Mouse (Mus musculus): ENCODE measurements around the gene Pcx.

DNA sequence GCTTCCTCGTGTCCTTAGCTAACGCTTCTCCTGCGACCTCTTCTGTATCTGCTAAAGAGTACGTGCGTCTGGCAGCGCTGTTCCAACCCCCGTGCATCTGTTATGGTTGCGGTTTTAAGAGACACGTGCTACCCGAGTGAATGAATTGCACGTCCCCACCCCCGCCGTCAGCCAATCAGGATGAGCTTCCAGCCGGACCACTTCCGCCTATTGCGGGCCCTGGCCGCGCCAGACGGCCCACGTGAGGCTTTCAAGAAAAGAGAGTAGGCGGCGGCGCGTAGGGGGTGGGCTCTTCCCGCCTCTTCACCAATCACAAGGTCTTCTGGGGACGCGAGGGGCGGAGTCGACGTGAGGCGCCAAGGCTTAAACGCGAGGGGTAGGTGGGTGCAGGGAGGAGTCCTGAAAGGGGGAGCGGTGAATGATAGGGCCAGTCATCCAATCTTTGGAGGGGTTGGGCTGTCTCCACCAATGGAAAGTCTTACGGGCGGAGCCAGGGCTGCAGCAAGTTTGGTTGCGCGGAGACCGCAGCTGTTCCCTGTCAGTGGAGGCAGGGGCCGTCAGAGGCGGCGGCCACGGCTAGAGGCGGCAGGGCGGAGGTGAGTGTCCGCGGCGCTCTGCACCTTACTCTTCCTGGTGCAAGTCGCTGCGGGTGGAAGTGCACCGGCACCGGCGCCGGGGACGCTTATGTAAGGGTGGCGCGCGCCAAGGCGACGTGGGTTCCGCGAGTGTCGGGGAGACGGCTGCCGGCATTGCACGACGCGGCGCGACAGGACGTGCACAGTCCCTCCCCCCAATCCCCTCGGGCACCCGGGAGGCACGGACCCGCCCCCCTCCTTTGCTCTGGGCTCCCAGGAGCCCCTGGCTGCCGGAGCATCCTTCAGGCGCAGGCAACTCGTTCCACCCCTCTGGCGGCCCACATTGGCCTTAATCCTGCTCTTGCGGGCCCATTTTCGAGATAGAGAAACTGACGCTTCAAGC lies at the start of gene Pcx:
- 0 out of 2 replicates have a peak, but pooled peaks have one; percentile 53 for TF ChIP-seq POLR2A (IDR thresholded peaks at IDR 0.05; ENCODE audit: control insufficient read depth, extremely low read depth, insufficient read depth, low read length, poor library complexity)
- TF ChIP-seq CTCF (IDR thresholded peaks at IDR 0.05; ENCODE audit: borderline replicate concordance, control insufficient read depth, extremely low read depth, insufficient read depth, low read length, poor library complexity), result peak; percentile 69; the same call in 1 of the 2 replicates

Measured in thymus, adult 2 months (tissue).